Mouse (Mus musculus): ENCODE data around the gene Nipsnap3b.
A peak's percentile ranks its signal among the peaks of the same experiment; 100 is the strongest.

Nipsnap3b gene

DNA sequence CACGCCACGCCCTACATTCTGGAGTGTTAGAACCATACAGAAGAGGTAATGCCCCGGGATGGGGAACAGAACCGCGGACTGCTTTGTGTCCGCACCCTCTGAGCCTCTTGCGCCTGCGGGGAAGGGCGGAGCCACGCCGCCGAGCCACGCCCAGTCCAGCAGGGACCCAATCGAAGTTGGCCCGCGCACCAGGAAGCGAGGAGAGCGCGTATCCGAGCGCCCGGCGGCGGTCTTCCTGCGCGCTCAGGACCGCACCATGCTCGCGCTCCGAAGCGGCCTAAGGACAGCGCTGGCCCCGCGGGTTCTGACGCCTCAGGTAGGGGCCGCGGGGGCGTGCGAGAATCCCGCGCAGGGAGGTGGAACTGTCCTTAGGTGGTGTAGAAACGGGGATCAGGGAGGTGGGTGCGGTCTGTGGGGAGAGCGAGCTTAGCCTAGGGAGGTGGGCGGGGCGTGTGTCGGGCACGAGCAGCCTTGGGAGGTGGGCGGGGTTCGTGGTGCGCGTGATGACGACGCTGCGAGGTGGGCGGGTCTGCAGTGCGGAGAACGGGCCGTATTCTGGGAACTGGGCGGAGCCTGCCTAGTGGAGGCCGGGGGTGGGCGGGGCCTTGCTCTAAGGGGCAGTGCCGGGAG is at the start of gene Nipsnap3b:
TSS of gene Nipsnap3b (plus strand) at position 149 of the 630 bp plus-strand sequence.
- DNase-seq = peak; percentile 97 to 99

DNA sequence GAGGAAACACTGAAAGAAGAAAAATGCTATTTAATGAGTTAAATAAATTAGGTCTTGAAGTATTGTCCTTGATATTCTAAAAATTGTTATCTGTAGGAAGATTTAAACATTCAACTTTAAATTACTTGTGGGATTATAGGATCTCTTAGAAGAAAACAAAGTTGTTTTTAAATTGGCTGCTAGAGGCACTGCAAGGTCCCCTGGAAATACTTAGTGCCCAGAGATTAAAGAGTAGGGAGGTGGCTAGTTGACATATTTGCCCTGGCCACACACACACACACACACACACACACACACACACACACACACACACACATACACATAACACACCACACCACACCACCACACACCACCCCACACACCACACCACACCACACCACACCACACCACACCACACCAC is 47.4 kb upstream of the Nipsnap3b start, which contains the start of gene Olfr270:
TSS of gene Olfr270 (plus strand) at position 301 of the 400 bp plus-strand sequence.
- no peak for DNase-seq

DNA sequence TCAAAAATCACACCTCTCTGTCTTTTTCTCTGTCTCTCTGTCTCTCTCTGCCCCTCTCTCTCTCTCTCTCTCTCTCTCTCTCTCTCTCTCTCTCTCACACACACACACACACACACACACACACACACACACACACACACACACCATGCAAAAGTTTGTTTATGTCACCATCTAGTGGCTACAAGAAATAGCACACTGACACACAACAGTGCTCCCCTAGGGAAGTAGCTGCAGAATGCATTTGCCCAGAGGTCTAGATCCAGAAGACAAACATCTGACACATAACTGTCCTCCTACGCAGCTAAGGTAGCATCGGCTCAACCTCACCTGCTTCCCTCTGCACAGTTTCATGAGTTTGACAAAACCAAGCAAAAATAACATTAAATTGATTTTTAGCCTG is 26.5 kb upstream of the Nipsnap3b start:
- DNase-seq = peak; percentile 9 to 14

DNA sequence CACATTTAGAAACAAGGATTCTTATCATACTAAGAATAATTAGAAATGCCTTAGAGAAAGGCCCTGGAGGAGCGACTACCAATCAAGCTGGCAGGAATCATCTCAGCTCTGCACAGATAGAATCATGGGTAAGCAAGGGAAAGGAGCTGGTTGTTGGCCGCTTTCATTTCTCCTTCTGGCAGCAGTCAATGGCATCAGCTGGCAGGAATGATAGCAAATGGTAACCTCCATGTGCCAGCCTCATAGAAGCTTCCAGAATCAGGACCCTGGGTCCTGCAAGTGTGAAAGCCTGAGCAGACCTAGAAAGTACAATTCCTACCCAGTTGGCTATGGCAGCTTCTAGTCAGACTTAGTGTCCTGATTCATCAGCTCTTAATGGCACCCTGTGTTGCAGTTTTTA is 25.4 kb upstream of the Nipsnap3b start:
- no peak for DNase-seq

DNA sequence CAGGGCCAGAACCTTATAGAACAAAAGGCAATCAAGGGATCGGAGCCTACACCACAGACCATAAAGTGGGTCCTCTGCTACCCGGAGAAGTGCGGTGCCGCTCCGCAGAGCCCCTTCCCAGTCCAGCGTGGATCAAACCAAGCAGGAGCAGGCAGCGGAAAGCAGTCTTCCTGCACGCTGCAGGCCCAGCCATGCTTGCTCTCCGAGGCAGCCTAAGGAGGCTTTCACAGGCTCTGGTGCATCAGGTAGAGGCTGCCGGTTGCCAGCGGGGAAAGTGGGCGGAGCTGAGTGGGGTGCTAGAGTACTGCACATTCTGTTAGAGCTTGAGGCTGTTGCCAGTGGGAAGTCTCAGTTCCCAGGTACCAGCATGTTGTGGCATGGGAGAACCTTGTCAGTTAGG is 22.4 kb upstream of the Nipsnap3b start, which contains the start of gene Nipsnap3a:
TSS of gene Nipsnap3a (plus strand) at position 25 of the 400 bp plus-strand sequence.
- peak in 1 of 2 experiments; percentile 25 for DNase-seq

DNA sequence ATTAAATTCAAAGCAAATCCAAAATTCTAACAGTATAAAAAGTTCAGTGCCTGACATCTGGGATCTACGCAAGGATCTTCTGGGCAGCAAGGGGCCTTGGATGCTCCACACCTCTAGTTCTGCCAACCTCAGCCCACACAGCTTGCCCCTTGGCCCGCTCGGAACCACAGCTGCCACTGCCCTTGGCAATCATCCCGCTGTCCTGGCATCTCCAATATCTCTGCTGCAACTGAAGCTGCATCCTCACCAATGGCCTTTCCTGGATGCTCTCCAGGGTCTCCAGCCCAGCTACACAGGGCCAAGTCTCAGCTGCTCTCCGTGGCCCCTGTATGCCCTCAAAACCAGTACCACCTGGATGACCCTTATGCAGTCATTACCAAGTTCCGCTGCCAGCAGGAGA is 12.2 kb upstream of the Nipsnap3b start:
- DNase-seq = no peak

DNA sequence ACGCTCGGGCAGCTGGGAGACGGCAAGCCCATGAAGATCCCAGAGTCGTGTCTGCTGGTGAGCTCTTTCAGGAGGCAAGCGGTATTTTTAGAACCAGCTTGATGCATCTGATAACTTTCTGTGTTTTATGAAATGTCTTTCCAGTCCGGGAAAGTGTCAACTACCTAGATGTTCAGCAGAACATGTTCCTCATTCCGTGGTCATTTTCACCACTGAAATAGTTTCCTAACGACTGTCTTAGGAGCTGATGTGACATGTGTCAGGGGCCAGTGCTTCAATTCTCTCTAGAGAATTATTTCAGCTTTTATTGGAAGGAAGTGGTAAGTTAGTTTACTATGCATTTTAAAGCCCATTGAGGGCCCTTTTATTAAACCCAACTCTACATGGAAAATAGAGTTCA is 11.5 kb upstream of the Nipsnap3b start:
- DNase-seq = no peak

DNA sequence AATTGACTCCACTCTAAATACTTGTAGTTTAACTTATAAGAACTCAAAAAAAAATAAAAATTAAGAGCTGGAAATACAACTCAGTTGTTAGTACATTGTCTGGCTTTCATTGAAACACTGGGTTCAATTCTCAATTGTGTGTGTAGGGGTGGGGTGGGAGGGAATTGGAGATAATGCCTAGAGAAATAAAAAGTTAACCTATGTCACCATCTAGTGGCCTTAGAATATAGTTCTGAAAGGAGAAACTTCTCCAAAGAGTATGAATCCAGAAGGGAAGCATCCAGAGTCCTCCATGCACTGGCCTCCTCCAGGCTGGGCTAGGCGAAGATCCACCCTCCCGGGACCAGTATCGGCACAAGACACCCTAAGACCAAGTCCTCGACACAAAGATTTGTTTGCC is 2.5 kb upstream of the Nipsnap3b start:
- no peak for DNase-seq

DNA sequence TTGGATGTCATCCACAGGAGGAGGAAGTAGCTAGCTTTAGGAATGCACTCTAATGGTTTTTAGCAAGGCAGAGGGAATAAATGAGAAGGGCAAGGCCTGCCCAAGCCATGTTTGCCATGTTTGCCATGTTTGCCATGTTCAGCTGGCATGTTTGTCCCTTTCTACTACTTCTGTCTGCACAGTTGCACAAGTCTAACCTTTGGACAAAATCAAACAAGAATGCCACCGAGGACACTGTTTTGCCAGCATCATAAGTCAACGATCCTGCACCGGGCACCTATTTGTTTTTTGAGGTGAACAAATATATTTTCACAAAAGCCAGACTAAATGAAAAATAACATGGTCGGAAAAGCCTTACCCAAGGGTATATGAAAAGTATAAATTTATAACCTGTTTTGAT is 1.8 kb upstream of the Nipsnap3b start:
- no peak for DNase-seq

DNA sequence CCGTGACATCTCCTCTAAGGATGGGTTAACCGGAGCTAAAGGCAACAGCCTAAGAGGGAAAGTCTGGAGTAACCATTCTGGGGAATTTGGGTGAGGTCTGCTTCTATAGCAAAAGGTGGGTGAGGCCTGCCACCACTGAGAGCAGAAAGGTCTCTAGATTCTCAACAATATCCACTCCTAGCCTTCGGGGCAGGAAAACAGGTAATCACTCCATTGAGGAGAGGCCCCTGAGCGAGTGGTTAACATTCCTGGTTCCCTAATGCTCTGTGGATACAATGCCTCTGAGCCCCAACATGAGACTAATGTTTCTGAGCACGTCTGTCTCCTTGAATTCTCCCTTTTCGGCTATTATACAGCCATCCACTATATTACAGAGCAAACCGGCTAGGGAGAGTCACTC is 2.7 kb downstream of the Nipsnap3b start:
- DNase-seq = no peak

DNA sequence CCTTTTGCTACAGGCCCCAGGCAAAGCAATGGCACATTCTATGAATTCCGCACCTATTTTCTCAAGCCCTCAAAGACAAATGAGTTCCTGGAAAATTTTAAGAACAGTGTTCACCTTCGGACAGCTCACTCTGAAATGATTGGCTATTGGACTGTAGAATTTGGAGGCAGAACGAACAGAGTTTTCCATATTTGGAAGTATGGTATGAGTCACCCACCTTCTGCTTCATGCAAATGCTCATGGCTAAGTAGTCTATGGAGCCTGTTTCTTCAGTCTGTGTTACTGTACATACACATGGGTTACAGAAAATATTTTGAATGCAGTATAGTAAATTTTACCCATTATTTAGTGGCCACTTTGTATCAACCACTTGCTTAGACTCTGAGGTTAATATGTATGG is 3.3 kb downstream of the Nipsnap3b start:
- DNase-seq = no peak

DNA sequence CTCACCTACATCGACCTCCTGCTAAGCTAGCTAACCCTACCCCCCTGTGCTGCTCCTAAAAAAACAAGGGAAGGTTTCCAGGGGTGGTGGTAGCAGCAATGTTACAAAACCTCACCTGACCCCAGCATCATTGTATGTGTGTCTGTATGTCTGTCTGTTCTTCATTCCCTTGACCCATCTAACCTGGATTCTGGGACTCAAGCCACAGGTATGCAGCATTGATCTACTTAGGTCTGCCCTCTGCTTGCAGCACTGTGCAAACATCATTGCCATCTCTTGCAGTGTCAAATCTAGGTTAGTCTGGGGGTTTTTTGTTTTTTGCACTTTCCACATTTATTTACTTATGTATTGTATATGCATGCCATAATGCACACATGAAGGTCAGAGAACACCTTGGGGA is 6.7 kb downstream of the Nipsnap3b start:
- DNase-seq = no peak

DNA sequence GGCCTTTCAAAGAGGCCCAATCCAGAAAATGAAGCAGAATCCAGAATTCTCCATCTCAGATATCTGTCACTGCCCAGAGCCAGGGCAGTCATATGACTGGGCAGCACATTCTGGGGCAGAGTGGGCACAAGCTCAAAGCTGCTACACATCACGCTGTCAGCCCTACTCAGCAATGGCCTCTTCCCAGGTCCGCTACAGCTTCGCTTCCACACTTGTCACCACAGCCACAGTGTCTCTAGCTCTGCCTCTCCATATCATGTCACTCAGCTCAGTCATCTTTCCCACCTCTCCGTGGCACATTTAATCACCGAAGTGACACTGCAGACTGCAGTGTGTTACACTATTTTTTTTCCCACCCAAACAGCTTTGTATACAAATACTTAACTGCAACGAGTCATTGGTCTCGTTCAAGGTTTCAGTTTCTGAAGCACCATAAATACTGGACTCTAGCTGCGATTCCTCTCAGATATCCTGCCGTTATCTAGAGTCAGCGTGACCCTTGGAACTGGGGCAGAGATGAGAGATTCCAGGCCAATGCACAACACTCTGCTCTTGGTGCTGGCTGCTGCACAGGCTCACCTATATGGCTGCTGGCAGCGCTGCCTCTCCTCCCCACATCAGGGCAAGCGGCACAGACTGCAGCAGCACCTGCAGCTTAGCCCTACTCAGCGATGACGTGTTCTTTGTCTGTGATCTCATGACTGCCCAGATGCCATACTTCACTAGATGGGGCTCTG is 11.7 kb downstream of the Nipsnap3b start:
- no peak for DNase-seq

DNA sequence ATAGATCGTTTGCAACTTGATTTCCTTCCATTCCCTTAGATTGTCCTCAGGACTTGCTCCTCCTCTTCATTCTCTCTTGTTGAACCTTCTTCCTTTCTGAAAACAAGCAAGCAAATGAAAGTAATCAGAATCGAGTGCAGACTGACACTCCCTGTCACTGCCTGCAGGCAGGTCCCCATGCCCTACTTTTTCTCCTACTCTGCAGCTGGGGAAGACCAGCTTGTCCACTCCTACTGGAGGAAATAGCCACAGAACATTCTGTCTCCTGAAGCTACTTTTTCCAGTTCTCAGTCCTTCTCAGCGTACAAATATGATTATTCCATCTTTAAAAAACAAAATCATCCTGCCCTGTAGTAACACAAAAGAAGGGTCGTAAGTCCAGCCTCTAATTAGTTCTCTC is 12.7 kb downstream of the Nipsnap3b start:
- DNase-seq = no peak

DNA sequence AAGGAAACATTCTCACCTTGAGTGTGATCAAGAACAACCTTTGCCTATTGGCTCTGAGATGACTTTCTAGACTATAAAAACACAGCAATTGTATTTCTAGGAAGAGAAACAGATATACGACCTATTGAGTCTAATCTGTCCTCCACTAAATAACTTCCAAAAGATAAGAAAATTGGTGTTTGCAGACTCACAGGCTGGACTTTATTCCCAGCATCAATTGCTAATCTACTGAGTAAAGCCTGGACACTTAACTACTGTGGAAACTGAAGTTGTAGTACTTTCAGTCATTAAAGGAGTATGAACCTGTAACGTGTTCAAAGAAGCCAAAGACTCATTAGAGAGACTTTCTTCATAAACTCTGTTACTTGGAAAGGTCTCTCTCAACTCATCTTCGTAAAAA is 16.1 kb downstream of the Nipsnap3b start:
- no peak for DNase-seq

DNA sequence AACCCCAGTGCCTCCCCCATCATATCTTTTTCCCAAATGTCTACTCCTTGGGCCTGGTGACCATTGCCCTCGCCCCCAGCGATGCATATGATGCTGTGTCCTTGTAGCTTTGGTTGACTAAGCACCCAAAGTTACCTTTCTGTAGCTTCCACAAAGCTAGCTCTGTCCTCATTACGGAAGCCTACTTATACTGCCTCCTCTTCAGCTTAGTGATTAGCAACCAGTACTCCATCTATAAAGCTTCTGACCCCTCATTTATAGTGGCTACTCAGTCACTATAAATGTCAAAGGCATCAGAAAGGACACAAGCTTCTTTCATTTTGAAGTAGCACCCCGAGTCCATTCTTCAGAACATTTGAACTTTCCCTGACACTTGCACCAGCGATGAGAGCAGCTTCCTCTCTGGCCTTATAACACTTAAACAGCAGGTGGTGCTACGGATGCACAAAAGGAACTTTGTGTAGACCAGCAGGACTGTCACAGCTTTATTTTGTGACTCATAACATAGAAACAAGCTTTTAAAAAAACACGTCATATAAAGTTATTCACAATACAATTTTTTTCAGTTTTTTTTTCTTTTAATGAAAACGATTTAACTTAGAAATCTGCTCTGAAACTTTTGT is 18.8 kb downstream of the Nipsnap3b start:
- peak in 1 of 2 experiments; percentile 36 for DNase-seq

DNA sequence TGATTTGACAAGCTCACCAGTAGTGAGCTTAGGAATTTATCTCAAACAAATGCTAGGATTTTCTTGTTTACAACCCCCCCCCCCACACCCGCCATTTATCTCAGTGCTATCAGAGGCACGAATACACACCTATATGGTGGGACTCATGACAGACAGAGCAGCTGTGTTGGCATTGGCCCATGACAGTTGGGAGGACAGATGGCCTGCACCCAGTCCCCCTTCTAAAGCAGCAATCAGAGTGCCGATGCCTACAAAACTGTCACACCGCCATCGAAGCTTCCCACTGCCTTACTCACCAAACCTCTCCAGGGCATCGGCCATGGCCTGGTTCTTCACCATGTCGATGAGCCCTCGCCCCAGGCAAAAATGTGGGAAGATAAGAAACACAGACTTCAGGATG is 32.1 kb downstream of the Nipsnap3b start:
- no peak for DNase-seq

DNA sequence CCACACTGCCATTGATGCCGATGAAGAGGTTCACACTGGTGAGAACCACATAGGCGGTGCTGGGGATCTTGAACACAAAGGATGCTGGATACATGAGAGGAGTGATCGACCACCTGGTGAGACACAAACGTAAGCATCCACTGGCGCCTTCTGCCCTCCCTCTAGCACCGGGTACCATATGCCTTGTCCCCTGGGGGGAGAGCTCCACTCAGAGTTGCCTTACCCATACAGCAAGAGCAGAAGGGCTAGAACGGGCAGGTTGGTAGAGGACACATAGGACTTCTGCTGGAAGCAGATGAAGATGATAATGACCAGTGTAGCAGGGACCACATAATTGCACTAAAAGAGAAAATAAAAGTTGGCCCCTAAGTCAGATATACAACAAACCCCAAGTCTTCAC is 34.1 kb downstream of the Nipsnap3b start:
- no peak for DNase-seq

DNA sequence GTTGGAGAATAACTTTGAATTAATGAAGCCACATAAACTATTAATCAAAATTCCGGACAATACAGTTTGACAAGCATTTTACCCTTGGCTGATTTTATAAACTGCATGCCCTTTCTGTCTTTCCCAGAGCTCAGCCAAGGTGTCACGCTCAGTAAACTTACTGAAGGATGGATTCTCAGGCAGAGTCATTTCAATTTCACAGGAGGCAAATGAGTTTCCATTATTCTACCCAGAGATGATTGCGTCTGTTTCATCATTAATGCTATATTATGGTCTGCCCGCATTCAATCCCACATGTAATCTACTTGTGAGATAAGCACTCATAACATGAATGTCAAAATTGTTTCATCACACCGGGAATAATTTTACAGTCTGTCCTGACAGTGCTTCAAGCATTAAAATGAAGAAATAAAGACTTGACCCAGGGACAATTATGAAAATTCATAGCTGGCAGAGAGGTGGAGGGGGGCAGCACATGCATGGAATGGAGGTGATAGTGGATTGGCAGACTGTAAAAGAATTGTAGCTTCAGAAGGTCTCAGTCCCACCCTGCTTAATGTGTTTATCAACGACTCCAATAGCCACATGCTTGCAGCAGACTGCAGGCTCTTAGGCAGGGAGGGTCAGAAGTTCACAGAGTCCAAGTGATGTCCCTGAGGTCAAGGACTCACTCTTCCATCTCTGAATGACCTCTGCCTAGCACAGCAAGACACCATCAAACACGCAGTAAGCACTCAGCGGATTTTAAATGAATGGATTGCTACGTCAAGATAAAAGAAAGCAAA is 34.8 kb downstream of the Nipsnap3b start:
- DNase-seq = no peak

DNA sequence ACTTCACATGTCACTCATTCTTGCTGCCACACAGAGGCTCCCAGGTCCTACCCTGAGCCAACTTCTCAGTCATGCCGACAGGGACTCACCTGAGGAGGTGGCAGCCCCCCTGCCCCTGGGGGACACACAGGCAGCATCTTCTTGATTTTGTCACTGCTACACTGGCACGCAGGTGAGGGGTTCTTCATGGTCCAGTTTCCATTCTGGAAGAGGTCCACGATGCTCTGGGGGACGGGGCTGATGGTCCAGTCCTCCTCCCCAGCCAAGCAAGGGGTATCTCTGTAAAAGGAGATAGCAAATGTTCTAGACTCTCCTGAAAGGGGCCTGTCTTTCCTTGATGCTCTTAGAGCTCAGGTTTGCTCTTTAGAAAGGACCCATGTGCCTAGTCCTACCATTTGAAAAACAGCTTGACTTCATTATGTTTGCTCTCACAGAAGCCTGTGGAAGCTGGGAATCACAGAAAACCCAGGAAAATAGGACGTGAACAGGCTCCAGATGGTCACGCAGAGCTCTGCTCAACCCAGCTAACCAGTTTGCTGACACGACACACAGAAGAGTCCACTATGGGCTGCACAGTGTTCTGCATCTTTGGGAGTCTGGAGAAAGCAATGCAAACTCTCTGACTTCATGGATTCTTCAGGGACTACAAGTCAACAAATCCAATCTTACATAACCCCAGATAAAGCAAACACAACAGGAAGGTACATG is 50.8 kb downstream of the Nipsnap3b start:
- no peak for DNase-seq
